Mouse (Mus musculus) limb, embryonic 13.5 days (tissue): Measurements from ENCODE around the gene Hist1h4a. TPM values are rescaled to one million over a fixed set of nuclear protein-coding genes. Genes with fewer than 3 reads are reported as not detected.
"Not testable (repeated sequence)": the region's sequence is repeated elsewhere in the genome, so short reads cannot be mapped to it uniquely, and the experiment has no call there.

Source experiments
- ATAC-seq: fragments of 200-750 bp; cut with Nextera tagmentation; 2 replicates; pipeline ENCODE4 v1.8.0; 2017; ENCODE audit warnings: low read depth, moderate number of reproducible peaks, moderate TSS enrichment; ENCODE audit not compliant: low FRiP score
- H3K27ac ChIP-seq: fragments of 300-500 bp; sonication (generic); 2 replicates; pipeline ENCODE4 v1.5.1; 2015; ENCODE audit warnings: inconsistent platforms, mild to moderate bottlenecking, moderate library complexity
- H3K27me3 ChIP-seq: fragments of 300-500 bp; sonication (generic); 2 replicates; pipeline ENCODE4 v1.6.1; 2015; ENCODE audit warnings: mild to moderate bottlenecking, inconsistent platforms
- H3K36me3 ChIP-seq: fragments of 300-500 bp; sonication (generic); 2 replicates; pipeline ENCODE4 v1.6.1; 2015; ENCODE audit warnings: inconsistent platforms, mild to moderate bottlenecking, moderate library complexity
- H3K4me1 ChIP-seq: fragments of 300-500 bp; sonication (generic); 2 replicates; pipeline ENCODE4 v1.6.1; 2015; ENCODE audit warnings: inconsistent platforms
- H3K4me2 ChIP-seq: fragments of 300-500 bp; sonication (generic); replicated peaks from 2 replicates; pipeline ENCODE4 v1.6.1; 2015; ENCODE audit warnings: inconsistent platforms, mild to moderate bottlenecking, moderate library complexity
- H3K4me3 ChIP-seq: fragments of 300-500 bp; sonication (generic); 2 replicates; pipeline ENCODE4 v1.5.1; 2015; ENCODE audit warnings: moderate library complexity, mild to moderate bottlenecking, inconsistent platforms
- H3K9ac ChIP-seq: fragments of 300-500 bp; sonication (generic); 2 replicates; pipeline ENCODE4 v1.6.1; 2015; ENCODE audit warnings: mild to moderate bottlenecking, inconsistent platforms
- H3K9me3 ChIP-seq: fragments of 300-500 bp; sonication (generic); 2 replicates; pipeline ENCODE4 v1.6.1; 2016; ENCODE audit warnings: inconsistent platforms
- WGBS: fragments of 180-500 bp; shearing (Covaris S2); methylation state at CpG from one replicate; pipeline ENCODE4 v1.1.7; 2015; 5-methylcytosine and 5-hydroxymethylcytosine counted together
- polyA plus RNA-seq: library from polyadenylated mRNA; unstranded; fragments of >200 nt; fragmentation: Nextera tagmentation; extraction: Ambion mirVana; gene quantifications from 2 replicates; pipeline ENCODE4 v1.2.1, GENCODE M21; 2015

The Hist1h4a gene
- 0.65 TPM in 1 of 2 replicates, not detected in the other for polyA plus RNA-seq

GRCm38 (mm10) chr13:23760972-23761864 lies at the start of gene Hist1h4a:
Gene Hist1h4a (minus strand): TSS chr13:23761230.
- no peaks in the 10 kb centered on the region for H3K27me3 ChIP-seq
- H3K9me3 ChIP-seq: no peaks in the 10 kb centered on the region
- peak; percentile 81 for ATAC-seq
- peak within 1 kb of the TSS; percentile 92 for H3K4me2 ChIP-seq
- under 1% methylated on average over 69 of the region's 72 CpGs for WGBS
- no peaks in the 10 kb centered on the region for H3K36me3 ChIP-seq
- H3K27ac ChIP-seq: peak within 1 kb of the TSS; percentile 97
- peaks cover 26% of the 10 kb centered on the region for H3K4me1 ChIP-seq
- peak within 1 kb of the TSS; percentile 74 for H3K9ac ChIP-seq
- H3K4me3 ChIP-seq: peak within 1 kb of the TSS; percentile 59

- Histone ChIP-seq H3K36me3 (no peaks in the 10 kb centered on the region), H3K9me3 (no peaks in the 10 kb centered on the region), H3K4me2 (no peak within 1 kb of the TSS), H3K4me3 (no peak within 1 kb of the TSS), H3K4me1 (no peaks in the 10 kb centered on the region), H3K9ac (no peak within 1 kb of the TSS), H3K27ac (no peak within 1 kb of the TSS), H3K27me3 (no peaks in the 10 kb centered on the region)
- WGBS: 89% methylated on average over 15 of the region's 15 CpGs
- ATAC-seq: no peak
Observed at GRCm38 (mm10) chr13:23806422-23807052, 45.5 kb upstream of the Hist1h4a start, which contains the start of gene Slc17a2. Gene Slc17a2 (plus strand): TSS chr13:23806993.

- Histone ChIP-seq H3K36me3 (no peaks in the 10 kb centered on the region), H3K27ac (no peak overlapping the region), H3K4me3 (no peak overlapping the region), H3K27me3 (no peaks in the 10 kb centered on the region), H3K4me1 (no peaks in the 10 kb centered on the region), H3K4me2 (no peak overlapping the region), H3K9ac (no peak overlapping the region), H3K9me3 (no peaks in the 10 kb centered on the region)
- WGBS: 78% methylated on average over 2 of the region's 2 CpGs
- ATAC-seq: no peak
Observed at GRCm38 (mm10) chr13:23804532-23804931, 43.5 kb upstream of the Hist1h4a start.

- ATAC-seq: no peak
- WGBS: 62% methylated on average over 5 of the region's 5 CpGs
Observed at GRCm38 (mm10) chr13:23799405-23799804, 38.4 kb upstream of the Hist1h4a start.

GRCm38 (mm10) chr13:23792520-23792919 lies 31.5 kb upstream of the Hist1h4a start:
- Histone ChIP-seq H3K4me2 (no peak overlapping the region), H3K4me1 (no peaks in the 10 kb centered on the region), H3K27me3 (no peaks in the 10 kb centered on the region), H3K4me3 (no peak overlapping the region), H3K36me3 (no peaks in the 10 kb centered on the region), H3K9ac (no peak overlapping the region), H3K27ac (no peak overlapping the region), H3K9me3 (no peaks in the 10 kb centered on the region)
- WGBS: 45% methylated on average over 2 of the region's 2 CpGs
- no peak for ATAC-seq

More at GRCm38 (mm10) chr13:23799405-23799804, 38.4 kb upstream of the Hist1h4a start:
- H3K27ac ChIP-seq: no peak overlapping the region
- no peak overlapping the region for H3K9ac ChIP-seq
- H3K4me3 ChIP-seq: no peak overlapping the region
- no peaks in the 10 kb centered on the region for H3K9me3 ChIP-seq
- H3K4me2 ChIP-seq: no peak overlapping the region
- no peaks in the 10 kb centered on the region for H3K27me3 ChIP-seq
- H3K36me3 ChIP-seq: no peaks in the 10 kb centered on the region
- peaks cover 14% of the 10 kb centered on the region for H3K4me1 ChIP-seq

- no peak overlapping the region for H3K9ac ChIP-seq
- no peaks in the 10 kb centered on the region for H3K27me3 ChIP-seq
- WGBS: 86% methylated on average over 4 of the region's 4 CpGs
- H3K4me3 ChIP-seq: no peak overlapping the region
- H3K36me3 ChIP-seq: no peaks in the 10 kb centered on the region
- H3K9me3 ChIP-seq: no peaks in the 10 kb centered on the region
- H3K27ac ChIP-seq: no peak overlapping the region
- no peak for ATAC-seq
- H3K4me2 ChIP-seq: no peak overlapping the region
- no peaks in the 10 kb centered on the region for H3K4me1 ChIP-seq
Observed at GRCm38 (mm10) chr13:23779025-23779424, 18.0 kb upstream of the Hist1h4a start.

GRCm38 (mm10) chr13:23778339-23778738 lies 17.3 kb upstream of the Hist1h4a start:
- Histone ChIP-seq H3K4me3 (no peak overlapping the region), H3K36me3 (no peaks in the 10 kb centered on the region), H3K9me3 (no peaks in the 10 kb centered on the region), H3K9ac (no peak overlapping the region), H3K4me1 (no peaks in the 10 kb centered on the region), H3K27ac (no peak overlapping the region), H3K27me3 (no peaks in the 10 kb centered on the region), H3K4me2 (no peak overlapping the region)
- no peak for ATAC-seq
- 88% methylated on average over 7 of the region's 7 CpGs for WGBS

- Histone ChIP-seq H3K4me1 (peaks cover 4% of the 10 kb centered on the region; the same call in 1 of the 2 replicates), H3K27ac (no peak overlapping the region), H3K4me2 (peak overlapping the region; percentile 52), H3K9me3 (no peaks in the 10 kb centered on the region), H3K4me3 (no peak overlapping the region), H3K27me3 (no peaks in the 10 kb centered on the region), H3K9ac (no peak overlapping the region), H3K36me3 (no peaks in the 10 kb centered on the region)
- WGBS: 24% methylated on average over 21 of the region's 21 CpGs
- peak; percentile 87 for ATAC-seq
Observed at GRCm38 (mm10) chr13:23772561-23773313, 11.7 kb upstream of the Hist1h4a start.

- 81% methylated on average over 2 of the region's 2 CpGs for WGBS
- not testable (repeated sequence) for H3K9me3 ChIP-seq, H3K4me2 ChIP-seq, H3K27me3 ChIP-seq, H3K36me3 ChIP-seq, H3K9ac ChIP-seq, H3K4me1 ChIP-seq, ATAC-seq, H3K4me3 ChIP-seq, H3K27ac ChIP-seq
Observed at GRCm38 (mm10) chr13:23769613-23770012, 8.6 kb upstream of the Hist1h4a start, which contains the start of gene Trim38. Gene Trim38 (plus strand): TSS chr13:23769913.

- H3K9me3 ChIP-seq: no peaks in the 10 kb centered on the region
- no peaks in the 10 kb centered on the region for H3K27me3 ChIP-seq
- H3K36me3 ChIP-seq: no peaks in the 10 kb centered on the region
- 55% methylated on average over 5 of the region's 5 CpGs for WGBS
- peaks cover 12% of the 10 kb centered on the region for H3K4me1 ChIP-seq
- no peak overlapping the region for H3K9ac ChIP-seq
- no peak overlapping the region for H3K4me2 ChIP-seq
- no peak overlapping the region for H3K27ac ChIP-seq
- ATAC-seq: no peak
- H3K4me3 ChIP-seq: no peak overlapping the region
Observed at GRCm38 (mm10) chr13:23768834-23769397, 7.9 kb upstream of the Hist1h4a start.

GRCm38 (mm10) chr13:23766772-23767171 lies 5.7 kb upstream of the Hist1h4a start:
- H3K27ac ChIP-seq: no peak overlapping the region
- no peak overlapping the region for H3K9ac ChIP-seq
- H3K4me1 ChIP-seq: peaks cover 9% of the 10 kb centered on the region
- no peak for ATAC-seq
- H3K27me3 ChIP-seq: no peaks in the 10 kb centered on the region
- no peaks in the 10 kb centered on the region for H3K9me3 ChIP-seq
- H3K4me3 ChIP-seq: no peak overlapping the region
- H3K4me2 ChIP-seq: no peak overlapping the region
- H3K36me3 ChIP-seq: no peaks in the 10 kb centered on the region
